Mouse (Mus musculus): ENCODE data around the gene Dennd1a.

Gene Dennd1a

GRCm38 (mm10) chr2:38286733-38287551, at the start of gene Dennd1a:
Gene Dennd1a, minus strand, starts transcription at chr2:38287390.
- DNase-seq = peak; percentile 80

- DNase-seq = no peak
These were observed 49.4 kb upstream of the Dennd1a start for GRCm38 (mm10) chr2:38336606-38337005.

GRCm38 (mm10) chr2:38333586-38334119, 46.5 kb upstream of the Dennd1a start:
- no peak for DNase-seq

GRCm38 (mm10) chr2:38326671-38327070, 39.5 kb upstream of the Dennd1a start:
- DNase-seq = no peak

GRCm38 (mm10) chr2:38323380-38323779, 36.2 kb upstream of the Dennd1a start:
- DNase-seq = no peak

- DNase-seq = no peak
These were observed 33.7 kb upstream of the Dennd1a start for GRCm38 (mm10) chr2:38320911-38321310.

- no peak for DNase-seq
These were observed 31.9 kb upstream of the Dennd1a start for GRCm38 (mm10) chr2:38319086-38319485.

- no peak for DNase-seq
These were observed 26.2 kb upstream of the Dennd1a start for GRCm38 (mm10) chr2:38313399-38313798.

- no peak for DNase-seq
These were observed 25.7 kb upstream of the Dennd1a start for GRCm38 (mm10) chr2:38312921-38313320.

- no peak for DNase-seq
These were observed 18.0 kb upstream of the Dennd1a start for GRCm38 (mm10) chr2:38305152-38305551.

GRCm38 (mm10) chr2:38300941-38301340, 13.8 kb upstream of the Dennd1a start:
- DNase-seq = no peak

- no peak for DNase-seq
These were observed 8.7 kb upstream of the Dennd1a start for GRCm38 (mm10) chr2:38295939-38296338.

- DNase-seq = no peak
These were observed 4.3 kb upstream of the Dennd1a start for GRCm38 (mm10) chr2:38291526-38291925.

- DNase-seq = no peak
These were observed 1.0 kb upstream of the Dennd1a start for GRCm38 (mm10) chr2:38288226-38288625.

- DNase-seq = no peak
These were observed 807 bp downstream of the Dennd1a start for GRCm38 (mm10) chr2:38286433-38286732.

GRCm38 (mm10) chr2:38285781-38286432, 1.3 kb downstream of the Dennd1a start:
- DNase-seq = no peak

- no peak for DNase-seq
These were observed 3.2 kb downstream of the Dennd1a start for GRCm38 (mm10) chr2:38283961-38284360.

GRCm38 (mm10) chr2:38280376-38280775, 6.8 kb downstream of the Dennd1a start:
- DNase-seq = no peak

GRCm38 (mm10) chr2:38274973-38275372, 12.2 kb downstream of the Dennd1a start:
- DNase-seq = no peak

- no peak for DNase-seq
These were observed 23.5 kb downstream of the Dennd1a start for GRCm38 (mm10) chr2:38263653-38264052.

GRCm38 (mm10) chr2:38259052-38259451, 28.1 kb downstream of the Dennd1a start:
- DNase-seq = no peak

- no peak for DNase-seq
These were observed 49.6 kb downstream of the Dennd1a start for GRCm38 (mm10) chr2:38237616-38238015.

- DNase-seq = no peak
These were observed 51.6 kb downstream of the Dennd1a start for GRCm38 (mm10) chr2:38235593-38235992.

- DNase-seq = no peak
These were observed 57.3 kb downstream of the Dennd1a start for GRCm38 (mm10) chr2:38229882-38230281.

Data from cerebellum, adult 11 months (tissue).